Mouse (Mus musculus) liver, postnatal 0 days (tissue): ENCODE measurements around the gene Vwa5b1.

Source experiments
- CTCF ChIP-seq: sonication (generic); IDR thresholded peaks from 2 replicates; pipeline ENCODE4 v1.5.1; 2016; ENCODE audit warnings: antibody characterized with exemption, low read depth
- EP300 ChIP-seq: IDR thresholded peaks from 2 replicates; pipeline ENCODE4 v1.6.1; 2016; ENCODE audit warnings: antibody characterized with exemption, low read depth, mild to moderate bottlenecking

GRCm38 (mm10) chr4:138676480-138676879 is 40.8 kb upstream of the Vwa5b1 start:
- no peak for TF ChIP-seq CTCF
- no peak for TF ChIP-seq EP300
